Mouse (Mus musculus) neural tube, embryonic 14.5 days (tissue): ENCODE data around the gene Ehd1. TPM values are rescaled to one million over a fixed set of nuclear protein-coding genes. Genes with fewer than 3 reads are reported as not detected.

ENCODE experiments used
- ATAC-seq: fragments of 200-750 bp; cut with Nextera tagmentation; 2 replicates; pipeline ENCODE4 v1.8.0; 2017; ENCODE audit warnings: low read depth, mild to moderate bottlenecking, moderate TSS enrichment, moderate library complexity
- H3K27ac ChIP-seq: fragments of 300-500 bp; sonication (generic); 2 replicates; pipeline ENCODE4 v1.5.1; 2014; ENCODE audit warnings: low read depth, mild to moderate bottlenecking, control low read depth, low read length, moderate library complexity, mixed read lengths
- H3K27me3 ChIP-seq: fragments of 300-500 bp; sonication (generic); 2 replicates; pipeline ENCODE4 v1.6.1; 2014; ENCODE audit warnings: low read length; ENCODE audit not compliant: control insufficient read depth, insufficient read depth
- H3K36me3 ChIP-seq: fragments of 300-500 bp; sonication (generic); 2 replicates; pipeline ENCODE4 v1.6.1; 2014; ENCODE audit warnings: low read length, mixed read lengths; ENCODE audit not compliant: control insufficient read depth, insufficient read depth
- H3K4me1 ChIP-seq: fragments of 300-500 bp; sonication (generic); 2 replicates; pipeline ENCODE4 v1.6.1; 2014; ENCODE audit warnings: low read length; ENCODE audit not compliant: control insufficient read depth, insufficient read depth
- H3K4me2 ChIP-seq: fragments of 300-500 bp; sonication (generic); 2 replicates; pipeline ENCODE4 v1.6.1; 2014; ENCODE audit warnings: mild to moderate bottlenecking, low read depth, low read length, control low read depth
- H3K4me3 ChIP-seq: fragments of 300-500 bp; sonication (generic); 2 replicates; pipeline ENCODE4 v1.5.1; 2014; ENCODE audit warnings: low read depth, low read length, control low read depth, mixed read lengths
- H3K9ac ChIP-seq: fragments of 300-500 bp; sonication (generic); replicated peaks from 2 replicates; pipeline ENCODE4 v1.6.1; 2014; ENCODE audit warnings: low read depth, mild to moderate bottlenecking, control low read depth, low read length, mixed read lengths
- H3K9me3 ChIP-seq: fragments of 300-500 bp; sonication (generic); 2 replicates; pipeline ENCODE4 v1.6.1; 2016; ENCODE audit warnings: low read length; ENCODE audit not compliant: control insufficient read depth
- WGBS: fragments of 180-500 bp; shearing (Covaris S2); extraction: QIAGEN DNeasy Blood & Tissue Kit; methylation state at CpG from one replicate; pipeline ENCODE4 v1.1.7; 2014; 5-methylcytosine and 5-hydroxymethylcytosine counted together
- polyA plus RNA-seq: library from polyadenylated mRNA; unstranded; fragments of >200 nt; fragmentation: Nextera tagmentation; extraction: Ambion mirVana; gene quantifications from 2 replicates; pipeline ENCODE4 v1.2.1, GENCODE M21; 2014

The Ehd1 gene
- polyA plus RNA-seq, 1 experiment from 2014 or later, result 53.4 TPM

- peaks cover 17% of the 10 kb centered on the region for H3K36me3 ChIP-seq
- 69% methylated on average over 10 of the region's 10 CpGs for WGBS
- H3K4me3 ChIP-seq, result no peak overlapping the region
- no peak overlapping the region for H3K9ac ChIP-seq
- no peaks in the 10 kb centered on the region; the same call in 1 of the 2 replicates for H3K4me1 ChIP-seq
- no peak; the same call in 1 of the 2 replicates for ATAC-seq
- H3K27ac ChIP-seq, result no peak overlapping the region
- H3K9me3 ChIP-seq, result no peaks in the 10 kb centered on the region
- no peak overlapping the region for H3K4me2 ChIP-seq
- H3K27me3 ChIP-seq, result no peaks in the 10 kb centered on the region
Observed at GRCm38 (mm10) chr19:6291117-6291781, 14.7 kb downstream of the Ehd1 start.

DNA sequence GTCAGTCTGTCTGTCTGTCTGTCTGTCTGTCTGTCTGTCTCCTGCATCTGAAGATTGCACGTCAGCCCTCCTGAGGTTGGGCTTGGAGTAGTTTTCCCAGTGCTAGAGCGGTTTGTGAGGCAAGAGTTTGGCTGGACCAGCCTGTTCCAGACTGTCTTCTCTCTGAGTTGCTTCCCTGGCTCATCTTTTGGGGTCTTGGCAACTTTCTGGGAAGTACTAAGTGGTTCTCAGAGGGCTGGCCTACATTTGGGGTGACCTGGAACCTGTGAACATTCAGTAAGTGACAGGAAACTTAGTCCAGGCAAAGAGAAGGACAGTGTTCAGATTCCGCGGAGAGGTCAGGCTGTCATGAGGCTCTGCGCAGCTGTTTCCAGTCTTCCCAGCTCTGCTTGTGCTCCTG is 15.7 kb downstream of the Ehd1 start:
- Histone ChIP-seq H3K27ac (no peak overlapping the region), H3K4me3 (no peak overlapping the region), H3K9ac (no peak overlapping the region), H3K36me3 (peaks cover 24% of the 10 kb centered on the region), H3K27me3 (no peaks in the 10 kb centered on the region), H3K4me2 (no peak overlapping the region), H3K4me1 (no peaks in the 10 kb centered on the region; the same call in 1 of the 2 replicates), H3K9me3 (no peaks in the 10 kb centered on the region)
- 92% methylated on average over 5 of the region's 5 CpGs for WGBS
- ATAC-seq, result no peak

DNA sequence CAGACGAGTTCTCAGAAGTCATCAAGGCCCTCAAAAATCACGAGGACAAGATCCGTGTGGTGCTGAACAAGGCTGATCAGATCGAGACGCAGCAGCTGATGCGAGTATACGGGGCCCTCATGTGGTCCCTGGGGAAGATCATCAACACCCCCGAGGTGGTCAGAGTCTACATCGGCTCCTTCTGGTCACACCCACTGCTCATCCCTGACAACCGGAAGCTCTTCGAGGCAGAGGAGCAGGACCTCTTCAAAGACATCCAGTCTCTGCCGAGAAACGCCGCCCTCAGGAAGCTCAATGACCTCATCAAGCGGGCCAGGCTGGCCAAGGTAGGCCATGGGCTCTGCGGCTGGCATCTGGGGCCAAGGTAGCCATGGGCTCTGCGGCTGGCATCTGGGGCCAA is 17.8 kb downstream of the Ehd1 start:
- no peak overlapping the region for H3K9ac ChIP-seq
- ATAC-seq, result no peak
- H3K4me2 ChIP-seq, result no peak overlapping the region
- 98% methylated on average over 17 of the region's 17 CpGs for WGBS
- H3K27ac ChIP-seq, result no peak overlapping the region
- no peak overlapping the region for H3K4me3 ChIP-seq
- H3K9me3 ChIP-seq, result no peaks in the 10 kb centered on the region
- peaks cover 28% of the 10 kb centered on the region for H3K36me3 ChIP-seq
- no peaks in the 10 kb centered on the region for H3K4me1 ChIP-seq
- H3K27me3 ChIP-seq, result no peaks in the 10 kb centered on the region

DNA sequence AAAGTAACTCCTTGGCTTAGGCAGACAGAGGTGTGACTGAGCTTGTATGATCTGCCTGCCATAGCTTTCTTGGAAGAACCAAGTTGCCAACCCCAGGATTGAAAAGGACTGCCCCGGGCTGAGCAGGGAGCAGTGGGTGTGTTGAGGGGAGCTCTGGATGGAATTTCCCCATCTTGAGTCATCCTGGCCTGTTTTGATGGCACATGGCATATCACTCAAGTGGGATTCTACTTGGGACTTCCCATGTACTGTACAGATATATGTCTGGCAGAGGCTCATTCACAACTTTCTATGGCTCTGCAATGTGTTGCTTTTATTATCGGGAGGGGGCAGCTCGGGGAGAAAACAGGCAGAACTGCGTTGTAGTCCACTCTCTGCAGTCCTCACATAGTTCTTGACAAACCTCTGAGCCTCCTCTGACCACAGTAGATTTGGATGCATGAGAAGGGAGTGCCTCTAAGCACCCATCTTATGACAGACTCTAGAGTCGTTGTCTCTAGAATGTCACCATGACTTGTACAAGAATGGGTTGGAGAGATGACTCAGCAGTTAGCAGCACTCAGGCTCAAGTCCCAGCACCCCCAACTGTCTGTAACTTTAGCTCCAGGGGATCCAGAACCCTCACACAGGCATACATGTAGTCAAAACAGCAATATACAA is 20.2 kb downstream of the Ehd1 start:
- no peaks in the 10 kb centered on the region for H3K9me3 ChIP-seq
- no peak for ATAC-seq
- H3K27ac ChIP-seq, result no peak overlapping the region
- H3K4me2 ChIP-seq, result no peak overlapping the region
- H3K4me3 ChIP-seq, result no peak overlapping the region
- no peaks in the 10 kb centered on the region for H3K27me3 ChIP-seq
- H3K4me1 ChIP-seq, result no peaks in the 10 kb centered on the region
- no peak overlapping the region for H3K9ac ChIP-seq
- peaks cover 28% of the 10 kb centered on the region for H3K36me3 ChIP-seq
- WGBS, result 91% methylated on average over 5 of the region's 5 CpGs

DNA sequence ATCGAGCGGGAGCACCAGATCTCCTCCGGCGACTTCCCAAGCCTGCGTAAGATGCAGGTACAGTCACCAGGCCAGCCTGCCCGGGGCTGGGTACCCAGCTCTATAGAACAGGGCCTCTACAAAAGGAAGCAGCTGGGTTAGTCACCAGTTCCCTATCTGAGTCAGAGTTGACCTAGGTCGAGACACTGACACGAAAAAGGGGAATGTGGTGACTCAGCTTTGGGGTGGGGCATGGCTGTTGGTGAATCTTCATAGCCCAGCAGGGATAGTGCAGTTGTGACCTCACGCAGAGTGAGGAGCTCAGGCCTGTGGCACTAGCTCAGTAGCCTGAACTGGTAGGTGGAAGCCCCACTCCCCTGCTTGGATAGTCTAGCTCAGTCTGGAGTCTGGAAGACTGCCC is 21.1 kb downstream of the Ehd1 start:
- WGBS, result 91% methylated on average over 9 of the region's 9 CpGs
- ATAC-seq, result no peak
- H3K36me3 ChIP-seq, result peaks cover 28% of the 10 kb centered on the region
- H3K27ac ChIP-seq, result no peak overlapping the region
- H3K4me1 ChIP-seq, result no peaks in the 10 kb centered on the region
- H3K9me3 ChIP-seq, result no peaks in the 10 kb centered on the region
- H3K4me2 ChIP-seq, result no peak overlapping the region
- no peak overlapping the region for H3K9ac ChIP-seq
- no peak overlapping the region for H3K4me3 ChIP-seq
- H3K27me3 ChIP-seq, result no peaks in the 10 kb centered on the region

DNA sequence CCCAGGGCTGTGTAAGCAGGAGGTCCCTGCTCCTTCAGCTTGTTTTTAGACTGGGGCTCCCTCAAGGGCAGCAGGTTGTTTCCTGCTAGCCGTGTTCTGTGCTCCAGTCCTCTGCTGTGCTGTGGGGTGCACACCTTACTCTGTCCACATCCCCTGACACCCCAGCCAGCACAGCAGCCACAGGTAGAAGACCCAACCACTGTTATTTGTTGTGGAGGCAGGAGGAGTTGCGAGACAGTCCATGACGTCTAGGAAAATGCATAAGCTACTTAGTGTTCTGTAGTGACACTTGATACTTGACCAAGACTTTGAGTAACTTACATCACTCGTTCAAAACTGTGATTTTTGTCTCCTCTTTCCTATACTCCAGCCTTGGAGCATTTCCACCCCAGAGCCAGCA is 22.5 kb downstream of the Ehd1 start:
- peaks cover 25% of the 10 kb centered on the region for H3K36me3 ChIP-seq
- H3K9me3 ChIP-seq, result no peaks in the 10 kb centered on the region
- H3K4me1 ChIP-seq, result no peaks in the 10 kb centered on the region
- no peak overlapping the region for H3K4me2 ChIP-seq
- H3K4me3 ChIP-seq, result no peak overlapping the region
- ATAC-seq, result no peak
- no peak overlapping the region for H3K9ac ChIP-seq
- 82% methylated on average over 4 of the region's 4 CpGs for whole genome bisulfite sequencing
- H3K27me3 ChIP-seq, result no peaks in the 10 kb centered on the region
- no peak overlapping the region for H3K27ac ChIP-seq

DNA sequence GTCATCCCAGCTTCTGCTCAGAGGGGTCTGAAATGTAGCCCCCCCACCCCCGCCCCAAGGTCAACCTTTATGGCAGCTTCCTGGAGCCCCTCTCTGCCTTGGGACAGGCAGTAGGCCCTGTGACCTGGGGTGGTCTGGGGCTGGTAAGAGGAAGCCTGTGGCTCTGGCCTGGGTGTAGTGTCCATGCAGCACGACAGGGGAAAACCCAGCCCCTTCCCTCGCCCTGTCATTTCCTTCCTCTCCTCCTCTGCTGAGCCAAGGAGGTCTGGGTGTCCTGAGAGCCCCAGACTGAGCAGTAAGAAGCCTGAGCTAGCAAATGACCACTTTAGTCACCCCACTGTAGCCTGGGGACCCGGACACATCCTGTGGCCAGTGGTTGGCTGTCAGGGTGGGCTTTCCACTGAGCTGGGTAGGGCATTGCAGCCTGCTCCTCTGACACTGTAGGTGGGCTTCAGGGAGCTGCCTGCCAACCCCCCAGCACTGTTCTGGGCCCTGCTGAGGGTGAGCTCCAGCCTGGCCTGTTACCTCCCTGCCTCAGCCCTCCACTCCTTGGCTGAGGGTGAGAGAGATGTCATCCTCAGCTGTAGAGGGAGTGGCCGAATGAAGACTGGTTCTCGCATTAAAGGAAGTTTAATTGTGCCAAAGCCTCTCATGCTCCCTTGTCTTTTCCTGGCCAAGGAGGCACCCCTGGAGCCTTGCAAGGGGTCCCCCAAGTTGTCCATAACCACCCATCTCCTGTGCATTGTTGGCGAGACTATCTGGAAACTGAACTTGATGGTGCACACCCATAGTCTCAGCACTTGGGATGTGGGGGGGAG is 23.1 kb downstream of the Ehd1 start:
- 88% methylated on average over 7 of the region's 7 CpGs for WGBS
- Histone ChIP-seq H3K36me3 (peaks cover 25% of the 10 kb centered on the region), H3K4me1 (no peaks in the 10 kb centered on the region), H3K9me3 (no peaks in the 10 kb centered on the region), H3K27me3 (no peaks in the 10 kb centered on the region), H3K4me3 (no peak overlapping the region), H3K9ac (no peak overlapping the region), H3K4me2 (no peak overlapping the region), H3K27ac (no peak overlapping the region)
- no peak for ATAC-seq

- Histone ChIP-seq H3K36me3 (peaks cover 17% of the 10 kb centered on the region), H3K4me1 (no peaks in the 10 kb centered on the region), H3K9ac (no peak overlapping the region), H3K27me3 (no peaks in the 10 kb centered on the region), H3K9me3 (no peaks in the 10 kb centered on the region), H3K4me2 (no peak overlapping the region), H3K27ac (no peak overlapping the region), H3K4me3 (no peak overlapping the region)
- 70% methylated on average over 7 of the region's 7 CpGs for WGBS
- ATAC-seq, result no peak
Observed at GRCm38 (mm10) chr19:6300402-6300841, 23.9 kb downstream of the Ehd1 start.

DNA sequence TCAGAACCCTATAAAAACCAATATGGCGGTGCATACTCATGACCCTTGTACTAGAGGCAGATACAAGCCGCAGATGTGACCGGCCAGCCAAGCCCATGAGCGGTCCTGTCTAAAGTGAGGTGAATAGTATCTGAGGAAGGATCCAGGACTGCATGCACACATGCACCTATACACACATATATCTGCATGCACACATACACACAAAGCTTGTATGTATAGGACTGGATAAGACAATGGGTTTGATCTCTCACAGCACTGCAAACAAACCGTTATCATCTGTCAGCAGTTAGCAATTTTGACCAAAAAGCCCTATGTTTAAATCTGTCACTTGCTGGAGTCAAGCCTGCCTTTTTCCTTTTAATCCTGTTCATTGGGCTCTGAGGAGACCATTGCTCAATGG is 25.6 kb downstream of the Ehd1 start:
- ATAC-seq, result no peak
- 94% methylated on average over 5 of the region's 5 CpGs for WGBS
- Histone ChIP-seq H3K9me3 (no peaks in the 10 kb centered on the region), H3K4me3 (no peak overlapping the region), H3K27me3 (no peaks in the 10 kb centered on the region), H3K36me3 (0 out of 2 replicates have a peak, but pooled peaks cover 4% of the 10 kb centered on the region), H3K4me1 (no peaks in the 10 kb centered on the region), H3K27ac (no peak overlapping the region), H3K9ac (no peak overlapping the region), H3K4me2 (no peak overlapping the region)
